Mouse (Mus musculus): ENCODE results near the gene Acsbg2. TPM values are rescaled to one million over a fixed set of nuclear protein-coding genes. Genes with fewer than 3 reads are reported as not detected.
A peak's percentile ranks its signal among the peaks of the same experiment; 100 is the strongest.

Gene Acsbg2
- polyA plus RNA-seq, 1 experiment from 2014 or later, result not detected

GRCm38 (mm10) chr17:56831111-56831816, 43.0 kb downstream of the Acsbg2 start:
- peak; percentile 98 for DNase-seq (ENCODE audit: extremely low spot score, low spot score)
- Histone ChIP-seq H3K27ac (peak overlapping the region; percentile 86), H3K4me1 (peaks cover 26% of the 10 kb centered on the region), H3K9me3 (no peaks in the 10 kb centered on the region), H3K4me3 (peak overlapping the region; percentile 79), H3K27me3 (ENCODE audit: poor library complexity, severe bottlenecking) (peaks cover 55% of the 10 kb centered on the region), H3K36me3 (replicated peaks) (no peaks in the 10 kb centered on the region)
- WGBS, result under 1% methylated on average over 42 of the region's 42 CpGs

GRCm38 (mm10) chr17:56830411-56831110, 43.7 kb downstream of the Acsbg2 start, which contains the start of gene Rfx2:
TSS of gene Rfx2 (minus strand) at chr17:56831013.
- Histone ChIP-seq H3K27ac (peak within 1 kb of the TSS; percentile 86), H3K36me3 (replicated peaks) (no peaks in the 10 kb centered on the region), H3K4me1 (peaks cover 26% of the 10 kb centered on the region), H3K27me3 (ENCODE audit: poor library complexity, severe bottlenecking) (peaks cover 55% of the 10 kb centered on the region), H3K4me3 (peak within 1 kb of the TSS; percentile 79), H3K9me3 (no peaks in the 10 kb centered on the region)
- DNase-seq (ENCODE audit: extremely low spot score, low spot score), result no peak
- WGBS, result 0% methylated on average over 43 of the region's 62 CpGs

- Histone ChIP-seq H3K4me3 (peak overlapping the region; percentile 79), H3K36me3 (replicated peaks) (no peaks in the 10 kb centered on the region), H3K4me1 (peaks cover 26% of the 10 kb centered on the region), H3K27me3 (ENCODE audit: poor library complexity, severe bottlenecking) (peaks cover 55% of the 10 kb centered on the region), H3K27ac (peak overlapping the region; percentile 86), H3K9me3 (no peaks in the 10 kb centered on the region)
- 0% methylated on average over 27 of the region's 27 CpGs for WGBS
- peak; percentile 44 for DNase-seq (ENCODE audit: extremely low spot score, low spot score)
These were observed 44.5 kb downstream of the Acsbg2 start for GRCm38 (mm10) chr17:56829795-56830194.

- peaks cover 55% of the 10 kb centered on the region for H3K27me3 ChIP-seq (ENCODE audit: poor library complexity, severe bottlenecking)
- peak overlapping the region; percentile 79 for H3K4me3 ChIP-seq
- no peaks in the 10 kb centered on the region for H3K36me3 ChIP-seq (replicated peaks)
- DNase-seq (ENCODE audit: extremely low spot score, low spot score), result no peak
- H3K4me1 ChIP-seq, result peaks cover 26% of the 10 kb centered on the region
- 28% methylated on average over 11 of the region's 11 CpGs for WGBS
- H3K27ac ChIP-seq, result no peak overlapping the region
- H3K9me3 ChIP-seq, result no peaks in the 10 kb centered on the region
These were observed 45.1 kb downstream of the Acsbg2 start for GRCm38 (mm10) chr17:56829171-56829570.

GRCm38 (mm10) chr17:56826718-56827117, 47.5 kb downstream of the Acsbg2 start:
- Histone ChIP-seq H3K4me1 (peaks cover 26% of the 10 kb centered on the region), H3K27ac (no peak overlapping the region), H3K4me3 (no peak overlapping the region), H3K9me3 (no peaks in the 10 kb centered on the region), H3K27me3 (ENCODE audit: poor library complexity, severe bottlenecking) (peaks cover 36% of the 10 kb centered on the region), H3K36me3 (replicated peaks) (no peaks in the 10 kb centered on the region)
- WGBS, result 90% methylated on average over 2 of the region's 2 CpGs
- no peak for DNase-seq (ENCODE audit: extremely low spot score, low spot score)

GRCm38 (mm10) chr17:56823352-56823751, 50.9 kb downstream of the Acsbg2 start:
- H3K9me3 ChIP-seq, result no peaks in the 10 kb centered on the region
- H3K4me3 ChIP-seq, result no peak overlapping the region
- peaks cover 14% of the 10 kb centered on the region for H3K27me3 ChIP-seq (ENCODE audit: poor library complexity, severe bottlenecking)
- H3K4me1 ChIP-seq, result peaks cover 15% of the 10 kb centered on the region
- H3K36me3 ChIP-seq (replicated peaks), result no peaks in the 10 kb centered on the region
- 68% methylated on average over 2 of the region's 2 CpGs for WGBS
- no peak overlapping the region for H3K27ac ChIP-seq
- DNase-seq (ENCODE audit: extremely low spot score, low spot score), result no peak

- Histone ChIP-seq H3K9me3 (no peaks in the 10 kb centered on the region), H3K27ac (no peak overlapping the region), H3K36me3 (replicated peaks) (no peaks in the 10 kb centered on the region), H3K4me1 (peaks cover 20% of the 10 kb centered on the region), H3K27me3 (ENCODE audit: poor library complexity, severe bottlenecking) (peaks cover 4% of the 10 kb centered on the region; the same call in 1 of the 2 replicates), H3K4me3 (no peak overlapping the region)
- no peak for DNase-seq (ENCODE audit: extremely low spot score, low spot score)
- 88% methylated on average over 2 of the region's 2 CpGs for WGBS
These were observed 51.9 kb downstream of the Acsbg2 start for GRCm38 (mm10) chr17:56822380-56822779.

GRCm38 (mm10) chr17:56819694-56820111, 54.5 kb downstream of the Acsbg2 start:
- Histone ChIP-seq H3K9me3 (no peaks in the 10 kb centered on the region), H3K4me1 (peaks cover 36% of the 10 kb centered on the region), H3K27me3 (ENCODE audit: poor library complexity, severe bottlenecking) (peaks cover 3% of the 10 kb centered on the region; the same call in 1 of the 2 replicates), H3K27ac (peak overlapping the region; percentile 62), H3K4me3 (no peak overlapping the region), H3K36me3 (replicated peaks) (no peaks in the 10 kb centered on the region)
- 88% methylated on average over 8 of the region's 8 CpGs for WGBS
- no peak for DNase-seq (ENCODE audit: extremely low spot score, low spot score)

- Histone ChIP-seq H3K4me3 (no peak overlapping the region), H3K27ac (peak overlapping the region; percentile 11; the same call in 1 of the 2 replicates), H3K27me3 (ENCODE audit: poor library complexity, severe bottlenecking) (peaks cover 3% of the 10 kb centered on the region; the same call in 1 of the 2 replicates), H3K4me1 (peaks cover 42% of the 10 kb centered on the region), H3K9me3 (no peaks in the 10 kb centered on the region), H3K36me3 (replicated peaks) (no peaks in the 10 kb centered on the region)
- WGBS, result 76% methylated on average over 6 of the region's 6 CpGs
- no peak for DNase-seq (ENCODE audit: extremely low spot score, low spot score)
These were observed 55.2 kb downstream of the Acsbg2 start for GRCm38 (mm10) chr17:56819032-56819545.

GRCm38 (mm10) chr17:56818067-56818636, 56.1 kb downstream of the Acsbg2 start:
- H3K27me3 ChIP-seq (ENCODE audit: poor library complexity, severe bottlenecking), result peaks cover 3% of the 10 kb centered on the region; the same call in 1 of the 2 replicates
- no peaks in the 10 kb centered on the region for H3K9me3 ChIP-seq
- no peaks in the 10 kb centered on the region for H3K36me3 ChIP-seq (replicated peaks)
- H3K4me1 ChIP-seq, result peaks cover 51% of the 10 kb centered on the region
- H3K27ac ChIP-seq, result no peak overlapping the region
- 32% methylated on average over 11 of the region's 11 CpGs for WGBS
- H3K4me3 ChIP-seq, result 0 out of 2 replicates have a peak overlapping the region, but pooled peaks have one; percentile 5
- no peak for DNase-seq (ENCODE audit: extremely low spot score, low spot score)

- H3K27me3 ChIP-seq (ENCODE audit: poor library complexity, severe bottlenecking), result peaks cover 5% of the 10 kb centered on the region; the same call in 1 of the 2 replicates
- 75% methylated on average over 3 of the region's 3 CpGs for WGBS
- peaks cover 81% of the 10 kb centered on the region for H3K4me1 ChIP-seq
- H3K4me3 ChIP-seq, result peak overlapping the region; percentile 23; the same call in 1 of the 2 replicates
- H3K36me3 ChIP-seq (replicated peaks), result no peaks in the 10 kb centered on the region
- no peaks in the 10 kb centered on the region for H3K9me3 ChIP-seq
- no peak for DNase-seq (ENCODE audit: extremely low spot score, low spot score)
- H3K27ac ChIP-seq, result peak overlapping the region; percentile 88
These were observed 59.2 kb downstream of the Acsbg2 start for GRCm38 (mm10) chr17:56815057-56815345.

GRCm38 (mm10) chr17:56814316-56815056, 59.8 kb downstream of the Acsbg2 start:
- Histone ChIP-seq H3K27ac (peak overlapping the region; percentile 88), H3K4me1 (peaks cover 81% of the 10 kb centered on the region), H3K36me3 (replicated peaks) (no peaks in the 10 kb centered on the region), H3K27me3 (ENCODE audit: poor library complexity, severe bottlenecking) (peaks cover 10% of the 10 kb centered on the region), H3K9me3 (no peaks in the 10 kb centered on the region), H3K4me3 (peak overlapping the region; percentile 23; the same call in 1 of the 2 replicates)
- 12% methylated on average over 24 of the region's 24 CpGs for WGBS
- DNase-seq (ENCODE audit: extremely low spot score, low spot score), result peak; percentile 95
